Mouse (Mus musculus) ovary, postnatal 14 days (tissue): Measurements from ENCODE around the gene D16Ertd472e.

Experiments used
- DNase-seq: peaks from one replicate; pipeline ENCODE4 v3.0.0; 2022; ENCODE audit warnings: low spot score

Gene D16Ertd472e

GRCm38 (mm10) chr16:78490779-78491178 lies 85.7 kb downstream of the D16Ertd472e start:
- DNase-seq = no peak
